Mouse (Mus musculus): ENCODE results near the gene Fbxl13.

GRCm38 (mm10) chr5:21434148-21434929 lies 211.1 kb downstream of the Fbxl13 start:
- TF ChIP-seq CTCF (IDR thresholded peaks at IDR 0.05; ENCODE audit: low read depth, low read length) (no peak), GATA1 (IDR thresholded peaks at IDR 0.05; ENCODE audit: borderline replicate concordance, low read length) (no peak), POLR2AphosphoS5 (IDR thresholded peaks at IDR 0.05; ENCODE audit: insufficient replicate concordance, low read depth, low read length) (no peak)

Measured in G1E (cell line).